ENCODE assay signal across 8 mouse cellular contexts in the genomic region with DNA sequence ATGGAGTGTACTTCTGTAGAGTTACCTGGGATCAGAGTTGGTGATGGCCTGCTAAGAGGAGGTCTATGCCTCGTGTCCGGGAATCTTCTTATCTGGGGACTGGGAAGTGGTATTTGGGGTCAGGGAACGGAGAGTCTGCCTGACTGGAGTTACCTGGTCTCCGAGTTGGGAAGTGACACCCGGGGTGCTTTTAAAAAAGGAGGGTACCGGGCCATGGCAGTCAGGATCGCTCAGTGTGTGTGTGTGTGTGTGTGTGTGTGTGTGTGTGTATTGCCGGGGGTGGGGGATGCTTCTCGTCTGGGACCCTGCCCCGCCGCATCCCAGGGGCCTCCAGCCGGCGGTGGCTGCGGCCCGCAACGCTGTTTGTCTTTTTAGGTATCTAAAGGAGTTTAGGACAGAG. TPM values are rescaled to one million over a fixed set of nuclear protein-coding genes. Genes with fewer than 3 reads are reported as not detected.
DNase-seq lines count a peak whose midpoint lies in the region; ATAC-seq and TF ChIP-seq lines count a peak whose summit lies in the region.

No protein-coding gene starts in this region.

- no peak; the same call in 1 of the 2 replicates for ATAC-seq in liver, embryonic 11.5 days (replicated peaks; ENCODE audit: low FRiP score)

- H3K4me3 ChIP-seq in cerebellum, adult 2 months (replicated peaks; ENCODE audit: insufficient read depth, low read depth, low read length), result peak overlapping the region; percentile 84
- peak overlapping the region; percentile 95 for H3K4me3 ChIP-seq in thymus, adult 2 months (ENCODE audit: control insufficient read depth, insufficient read depth, low read length)
- H3K4me3 ChIP-seq in liver, embryonic 11.5 days (ENCODE audit: low read depth, low read length), result peak overlapping the region; percentile 82

- H3K36me3 ChIP-seq in thymus, adult 2 months (ENCODE audit: control insufficient read depth, insufficient read depth, low read length), result peaks cover 5% of the 10 kb centered on the region; the same call in 1 of the 2 replicates
- H3K36me3 ChIP-seq in liver, embryonic 11.5 days (ENCODE audit: control insufficient read depth, insufficient read depth, low read length), result peaks cover 2% of the 10 kb centered on the region; the same call in 1 of the 2 replicates

- H3K27me3 ChIP-seq in cerebellum, adult 2 months (ENCODE audit: control insufficient read depth, insufficient read depth, low read length), result no peaks in the 10 kb centered on the region
- H3K27me3 ChIP-seq in thymus, adult 2 months (ENCODE audit: control insufficient read depth, insufficient read depth, low read length), result no peaks in the 10 kb centered on the region
- no peaks in the 10 kb centered on the region for H3K27me3 ChIP-seq in liver, embryonic 11.5 days (replicated peaks; ENCODE audit: control insufficient read depth, insufficient read depth, low read length)

- H3K4me1 ChIP-seq in cerebellum, adult 2 months (ENCODE audit: control insufficient read depth, insufficient read depth, low read length), result peaks cover 7% of the 10 kb centered on the region
- peaks cover 19% of the 10 kb centered on the region for H3K4me1 ChIP-seq in thymus, adult 2 months (replicated peaks; ENCODE audit: control insufficient read depth, insufficient read depth, low read length)
- H3K4me1 ChIP-seq in liver, embryonic 11.5 days (replicated peaks; ENCODE audit: control insufficient read depth, insufficient read depth, low read length), result peaks cover 23% of the 10 kb centered on the region

- TF ChIP-seq POLR2A in cerebellum, adult 2 months (IDR thresholded peaks at IDR 0.05; ENCODE audit: borderline replicate concordance, insufficient read depth, low read length), result no peak
- TF ChIP-seq POLR2A in thymus, adult 2 months (IDR thresholded peaks at IDR 0.05; ENCODE audit: control insufficient read depth, extremely low read depth, insufficient read depth, low read length, poor library complexity), result no peak

- TF ChIP-seq CTCF in cerebellum, adult 2 months (IDR thresholded peaks at IDR 0.05; ENCODE audit: borderline replicate concordance, insufficient read depth, low read depth, low read length), result no peak
- TF ChIP-seq CTCF in thymus, adult 2 months (IDR thresholded peaks at IDR 0.05; ENCODE audit: borderline replicate concordance, control insufficient read depth, extremely low read depth, insufficient read depth, low read length, poor library complexity), result no peak

- peak overlapping the region; percentile 85 for H3K9ac ChIP-seq in liver, embryonic 11.5 days (ENCODE audit: low read depth, low read length)

- DNase-seq in cerebellum, adult 2 months, result peak in 1 of 2 experiments; percentile 16
- DNase-seq in cerebellum, adult 9-10 months, result no peak
- peak; percentile 7 for DNase-seq in thymus, adult 2 months
- no peak for DNase-seq in thymus, postnatal 36 days
- DNase-seq in liver, embryonic 11.5 days (ENCODE audit: low spot score), result no peak
- DNase-seq in right cerebral cortex, postnatal 4 days, result no peak
- no peak for DNase-seq in ovary, postnatal 10 days (ENCODE audit: low spot score)
- DNase-seq in cerebellum, adult 8-10 months, result no peak

- no peaks in the 10 kb centered on the region for H3K9me3 ChIP-seq in liver, embryonic 11.5 days (ENCODE audit: control insufficient read depth, low read length)

- 4% methylated on average over 16 of the region's 16 CpGs for WGBS in cerebellum, adult 2 months
- 3% methylated on average over 16 of the region's 16 CpGs for WGBS in thymus, adult 2 months
- 4% methylated on average over 16 of the region's 16 CpGs for WGBS in liver, embryonic 11.5 days

- H3K27ac ChIP-seq in cerebellum, adult 2 months (ENCODE audit: insufficient read depth, low read length), result peak overlapping the region; percentile 82
- no peak overlapping the region for H3K27ac ChIP-seq in thymus, adult 2 months (ENCODE audit: control insufficient read depth, insufficient read depth, low read length)
- H3K27ac ChIP-seq in liver, embryonic 11.5 days (ENCODE audit: low read depth, low read length), result peak overlapping the region; percentile 73; the same call in 1 of the 2 replicates

- H3K4me2 ChIP-seq in liver, embryonic 11.5 days, result peak overlapping the region; percentile 86

RNA-seq across cellular contexts. Expression of a gene that starts 0.9 kb away (rescaled TPM):
- 56.2 and 57.4 TPM in 2 replicates for polyA plus RNA-seq in cerebellum, adult 2 months (2012; rRNA removed)
- 60.1 and 64.6 TPM in 2 replicates for polyA plus RNA-seq in thymus, adult 2 months (2012; rRNA removed)
- polyA plus RNA-seq in liver, embryonic 11.5 days (2014; fragmentation: Nextera tagmentation; extraction: Ambion mirVana), result 11.5 and 11.7 TPM in 2 replicates

RNA-seq across cellular contexts. Expression of a gene that starts 4.7 kb away (rescaled TPM):
- 23.4 and 25.2 TPM in 2 replicates for polyA plus RNA-seq in cerebellum, adult 2 months (2012; rRNA removed)
- 17.8 and 18.8 TPM in 2 replicates for polyA plus RNA-seq in thymus, adult 2 months (2012; rRNA removed)
- polyA plus RNA-seq in liver, embryonic 11.5 days (2014; fragmentation: Nextera tagmentation; extraction: Ambion mirVana), result 42.5 and 47.8 TPM in 2 replicates

RNA-seq across cellular contexts. Expression of a gene that starts 13.8 kb away (rescaled TPM):
- polyA plus RNA-seq in cerebellum, adult 2 months (2012; rRNA removed), result not detected in 2 replicates
- polyA plus RNA-seq in thymus, adult 2 months (2012; rRNA removed), result 0.11 TPM in 1 of 2 replicates, not detected in the other
- not detected in 2 replicates for polyA plus RNA-seq in liver, embryonic 11.5 days (2014; fragmentation: Nextera tagmentation; extraction: Ambion mirVana)

RNA-seq across cellular contexts. Expression of a gene that starts 26.8 kb away (rescaled TPM):
- polyA plus RNA-seq in cerebellum, adult 2 months (2012; rRNA removed), result 0.06 and 0.10 TPM in 2 replicates
- 0.05 and 0.09 TPM in 2 replicates for polyA plus RNA-seq in thymus, adult 2 months (2012; rRNA removed)
- 0.11 and 0.14 TPM in 2 replicates for polyA plus RNA-seq in liver, embryonic 11.5 days (2014; fragmentation: Nextera tagmentation; extraction: Ambion mirVana)

RNA-seq across cellular contexts. Expression of a gene that starts 50.8 kb away (rescaled TPM):
- polyA plus RNA-seq in cerebellum, adult 2 months (2012; rRNA removed), result 131 and 146 TPM in 2 replicates
- 39.8 and 47.7 TPM in 2 replicates for polyA plus RNA-seq in thymus, adult 2 months (2012; rRNA removed)
- 29.0 and 30.8 TPM in 2 replicates for polyA plus RNA-seq in liver, embryonic 11.5 days (2014; fragmentation: Nextera tagmentation; extraction: Ambion mirVana)
